Mouse (Mus musculus): ENCODE data around the gene Kdelr1.

Gene Kdelr1

DNA sequence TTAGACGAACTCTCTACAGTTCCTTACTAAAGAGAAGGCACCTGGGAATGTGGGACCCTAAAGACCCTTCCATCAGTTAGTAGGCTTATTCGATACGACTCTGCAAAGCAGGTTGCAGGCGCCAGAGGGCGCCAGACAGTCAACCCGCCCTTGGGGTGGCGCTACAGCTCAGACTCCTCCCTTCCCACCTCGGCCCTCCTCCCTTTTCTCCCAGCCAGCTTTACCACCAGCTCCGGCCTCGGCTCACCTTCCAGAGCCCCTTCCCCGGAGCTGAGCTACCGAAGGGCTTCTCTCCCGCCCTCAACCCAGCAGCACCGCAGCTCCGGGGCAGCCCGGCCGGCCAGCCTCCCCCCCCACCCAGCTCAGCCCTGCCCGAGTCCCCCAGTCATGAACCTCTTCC lies at the start of gene Kdelr1:
Gene Kdelr1 (plus strand): TSS at position 149 of the 400 bp plus-strand sequence.
- peak; percentile 92 to 94 for DNase-seq

DNA sequence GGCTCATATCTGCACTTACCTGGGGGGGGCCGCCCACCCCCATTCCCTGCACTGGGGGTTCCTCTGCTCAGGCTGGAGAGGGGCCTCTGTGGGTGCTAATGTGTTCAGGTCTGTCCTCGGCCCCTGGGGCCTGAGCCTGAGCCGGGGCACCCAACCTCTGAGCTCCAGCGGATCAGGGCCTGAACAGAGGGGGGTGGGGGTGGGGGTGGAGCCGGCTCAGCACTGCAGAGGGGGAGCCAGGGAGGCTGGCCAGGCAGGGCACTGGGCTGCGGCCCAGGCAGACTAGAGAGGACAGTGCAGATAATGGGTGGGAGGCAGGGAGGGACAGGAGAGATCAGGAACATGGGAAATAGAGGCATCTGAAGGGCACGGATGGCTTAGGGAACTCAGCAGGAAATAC lies 48.0 kb upstream of the Kdelr1 start, which contains the start of gene Kcnj14:
Gene Kcnj14 (minus strand): TSS at position 185 of the 400 bp plus-strand sequence.
- DNase-seq: no peak

DNA sequence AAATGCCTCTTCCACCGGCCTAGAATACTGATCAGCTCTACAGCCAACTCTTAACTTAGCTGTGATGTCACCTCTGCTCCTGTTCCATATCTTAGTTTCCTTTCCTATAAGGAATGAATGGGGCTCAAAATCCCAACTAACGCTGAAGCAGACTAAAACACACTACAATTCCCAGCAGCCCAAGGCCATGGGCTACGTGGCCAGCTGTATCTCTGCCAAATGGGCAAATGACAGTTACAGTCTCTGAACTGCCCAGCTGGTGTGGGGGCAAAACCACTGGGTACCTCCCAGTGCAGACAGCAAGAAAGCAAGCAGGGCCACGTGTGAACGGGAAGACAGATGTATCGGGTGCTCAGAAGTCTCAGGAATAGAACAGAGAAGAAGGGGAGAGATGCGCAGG lies 45.9 kb upstream of the Kdelr1 start:
- DNase-seq: no peak

DNA sequence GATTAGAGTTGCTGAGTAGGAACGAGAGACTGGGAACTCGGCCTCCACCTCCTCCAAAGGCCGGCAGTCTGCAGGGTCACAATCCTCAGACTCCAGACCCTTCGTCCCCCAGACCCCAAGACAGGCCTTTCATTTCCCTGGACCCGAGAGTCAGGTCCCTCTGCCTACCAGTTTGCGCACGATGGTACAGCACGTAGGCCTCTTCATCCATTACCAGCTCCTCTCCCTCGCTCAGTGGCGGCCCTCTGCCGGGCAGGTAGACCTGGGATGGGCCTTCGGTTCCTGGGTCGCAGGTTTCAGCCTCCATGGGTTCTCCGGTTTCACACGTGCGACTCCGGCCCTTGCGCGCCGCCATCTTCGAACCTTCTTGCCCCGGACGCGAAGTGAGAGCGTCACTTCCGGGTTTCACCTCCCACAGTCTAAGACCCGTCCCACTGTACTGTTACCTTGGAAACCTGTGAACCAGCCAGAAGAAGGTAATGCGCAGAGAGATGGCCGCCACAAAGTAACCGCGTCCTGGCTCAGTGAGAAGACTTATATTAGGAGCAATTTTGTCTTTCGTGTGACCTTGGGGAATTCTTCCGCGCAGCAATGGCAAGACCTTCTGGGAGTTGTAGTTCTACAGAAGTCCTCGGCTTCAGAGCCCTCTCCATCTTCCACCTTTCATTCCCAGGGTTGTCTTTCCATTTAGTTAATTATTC lies 42.0 kb upstream of the Kdelr1 start, which contains the start of gene Grwd1:
Gene Grwd1 (minus strand): TSS at position 518 of the 701 bp plus-strand sequence.
- DNase-seq: peak; percentile 84 to 88

DNA sequence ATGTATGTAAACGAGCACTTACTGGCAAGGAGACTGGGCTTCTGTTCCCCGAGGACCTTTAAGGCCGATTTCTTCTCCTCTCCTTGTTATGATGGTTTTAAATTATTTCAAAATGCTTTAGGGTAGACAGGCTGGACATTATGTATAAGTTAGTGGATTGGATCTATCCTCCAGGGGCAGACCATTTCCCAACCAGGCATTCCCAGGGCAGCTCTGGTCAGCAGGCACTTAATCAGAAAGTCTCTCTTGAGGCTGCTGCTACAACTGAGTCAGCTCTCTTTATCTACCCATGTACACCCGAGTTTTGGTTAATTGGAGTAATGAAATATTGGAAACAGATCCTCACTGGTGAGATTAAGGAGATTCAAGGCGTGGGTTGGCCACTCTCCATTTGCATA lies 41.4 kb upstream of the Kdelr1 start:
- DNase-seq: no peak

DNA sequence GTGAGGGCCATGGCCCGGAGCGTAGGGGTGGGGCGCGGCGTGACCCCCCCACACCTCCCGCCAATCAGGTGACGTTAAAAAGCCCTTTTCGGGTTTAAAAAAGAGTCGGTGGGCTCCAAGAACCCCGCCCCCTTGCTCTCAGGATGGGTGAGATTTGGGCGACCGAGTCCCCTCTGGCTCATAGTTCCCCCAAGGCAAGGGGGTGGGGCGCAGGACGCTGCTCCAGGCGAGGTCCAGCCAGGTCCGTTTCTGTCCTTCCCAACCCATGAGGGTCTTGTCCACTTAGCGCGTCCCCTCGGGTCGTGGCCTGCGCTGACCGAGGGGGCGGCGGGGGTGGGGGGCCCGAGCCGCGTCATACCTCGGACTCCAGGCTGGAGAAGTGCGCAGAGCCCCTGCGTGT lies 40.1 kb upstream of the Kdelr1 start:
- peak in 1 of 2 experiments; percentile 20 for DNase-seq

DNA sequence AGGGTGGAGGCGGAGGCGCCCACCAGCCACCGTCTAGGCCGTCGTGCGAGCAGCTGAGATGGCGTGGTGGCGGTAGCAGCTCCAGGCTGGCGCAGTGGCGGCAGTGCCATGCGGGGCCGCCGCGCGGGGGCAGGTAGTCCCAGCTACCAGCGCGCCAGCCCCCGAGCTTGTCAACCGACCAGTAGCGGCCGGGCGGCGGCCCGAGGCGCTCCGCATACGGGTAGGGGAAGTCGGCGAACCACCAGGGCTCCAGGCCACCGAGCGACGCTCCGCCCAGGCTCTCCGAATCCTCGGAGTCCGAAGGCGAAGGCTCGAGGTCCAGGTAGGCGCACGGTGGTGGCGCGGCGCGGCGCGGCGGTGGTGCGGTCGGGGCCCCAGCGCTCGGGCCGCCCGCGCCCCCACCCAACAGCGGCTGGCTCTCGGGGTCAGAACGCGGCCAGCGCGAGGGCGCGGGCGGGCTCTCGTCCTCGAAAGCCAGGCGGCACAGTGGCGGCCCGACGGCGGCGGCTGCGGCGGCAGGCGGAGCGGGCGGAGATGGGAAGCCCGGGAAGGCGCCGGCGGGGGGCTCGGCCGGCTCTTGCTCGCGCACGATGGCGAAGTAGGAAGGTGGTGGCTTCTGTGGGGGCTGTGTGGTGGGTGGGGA lies 39.3 kb upstream of the Kdelr1 start:
- DNase-seq: no peak

DNA sequence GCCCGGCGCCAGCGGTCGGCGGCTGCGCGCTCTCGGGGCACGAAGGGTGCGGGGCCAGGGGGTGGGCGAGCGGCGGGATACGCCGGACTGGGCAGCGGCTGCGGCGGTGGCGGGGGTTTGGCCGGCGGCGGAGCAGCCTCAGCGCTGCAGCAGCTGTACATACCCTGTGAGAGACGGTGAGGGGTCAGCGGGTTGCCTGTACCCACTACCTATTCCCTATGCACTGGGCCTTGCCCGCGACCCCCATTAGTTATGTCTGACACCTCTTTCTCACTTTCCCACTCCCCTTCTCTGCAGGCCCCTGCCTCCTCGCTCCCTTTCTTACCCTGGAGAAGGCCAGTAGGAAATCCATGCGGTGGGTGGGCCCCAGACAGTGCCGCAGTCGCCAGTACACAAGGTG lies 38.6 kb upstream of the Kdelr1 start:
- DNase-seq: no peak

DNA sequence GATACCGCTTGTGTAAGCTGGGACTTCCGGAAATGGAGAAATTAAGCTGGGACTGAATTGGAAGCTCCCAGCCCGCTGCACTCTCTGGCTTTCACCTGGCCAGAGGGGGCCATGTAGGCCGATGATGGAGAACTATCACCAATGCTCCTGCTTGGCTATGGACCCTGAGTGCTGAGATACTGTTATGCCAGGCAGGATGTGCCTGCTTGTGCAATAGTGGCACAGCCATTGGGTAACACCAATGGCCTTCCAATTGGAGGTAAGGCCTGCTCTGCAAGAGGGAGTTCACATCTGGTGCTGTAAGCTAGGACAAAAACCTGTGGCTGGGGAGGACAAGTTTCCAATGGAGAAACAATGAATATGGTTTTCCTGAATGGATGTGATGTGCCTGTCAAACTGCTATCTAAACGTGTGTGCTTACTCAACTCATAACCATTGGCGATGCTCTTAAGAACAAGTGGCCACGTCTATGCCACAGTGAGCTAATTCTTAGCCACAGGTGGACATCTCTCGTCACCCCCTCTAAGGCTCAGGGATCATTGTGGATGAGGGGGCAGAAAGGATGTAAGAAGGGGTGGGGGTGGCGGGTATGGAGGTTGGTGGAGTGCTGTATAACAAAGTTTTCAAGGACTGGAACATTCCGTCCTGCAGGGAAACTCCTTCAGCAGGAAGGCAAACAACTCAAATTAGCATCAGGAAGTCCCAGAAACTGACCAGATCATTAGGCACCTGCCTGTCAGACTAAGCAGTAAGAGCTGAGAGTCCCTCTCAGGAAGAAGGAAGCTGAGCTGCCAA lies 29.4 kb upstream of the Kdelr1 start:
- DNase-seq: no peak

DNA sequence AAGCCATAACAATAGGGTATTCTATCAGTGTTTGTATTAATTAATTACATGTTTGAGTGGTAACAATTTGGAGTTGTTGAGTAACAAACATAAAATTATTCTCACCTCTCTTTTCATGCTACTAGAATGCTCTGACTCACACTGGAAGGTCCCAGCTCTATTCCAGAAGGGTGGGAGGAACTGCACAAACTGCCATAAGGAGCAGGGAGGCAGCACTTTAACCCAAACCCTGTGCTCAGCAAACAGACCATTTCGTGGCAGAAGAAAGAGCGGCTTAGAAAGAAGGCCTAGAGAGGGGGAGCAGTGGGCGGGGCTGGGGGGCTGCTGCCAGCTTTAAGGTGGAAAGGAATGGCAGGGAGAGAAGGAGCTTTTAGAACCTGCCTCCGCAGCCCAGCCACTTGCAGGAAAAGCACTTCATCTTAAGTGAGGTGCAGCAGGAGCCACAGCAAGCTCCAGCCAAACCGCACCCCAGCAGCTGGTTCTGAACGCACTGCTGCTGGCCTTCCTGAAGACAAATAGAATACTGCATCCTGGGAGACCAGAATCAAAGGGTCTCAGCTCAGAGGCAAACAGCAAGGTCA lies 24.0 kb upstream of the Kdelr1 start:
- no peak for DNase-seq

DNA sequence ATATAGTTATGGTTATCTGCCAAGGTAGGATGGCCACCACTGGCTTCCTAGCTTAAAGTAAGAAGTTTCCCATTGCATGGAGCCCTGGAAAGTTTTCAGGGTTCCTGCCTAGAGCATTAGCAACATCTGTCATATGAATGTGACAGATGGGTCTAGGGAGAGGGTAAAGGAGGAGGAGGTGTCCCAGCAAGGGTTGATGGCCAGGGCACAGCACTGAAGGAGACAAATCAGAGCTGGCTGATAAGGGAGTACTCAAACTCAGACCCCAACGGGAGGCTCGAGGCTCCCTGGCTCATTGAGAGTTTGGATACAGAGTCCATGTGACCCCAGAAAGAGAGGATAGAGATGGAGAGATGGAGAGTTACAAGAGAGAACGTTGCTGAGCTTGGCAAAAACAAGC lies 21.9 kb upstream of the Kdelr1 start:
- DNase-seq: no peak

DNA sequence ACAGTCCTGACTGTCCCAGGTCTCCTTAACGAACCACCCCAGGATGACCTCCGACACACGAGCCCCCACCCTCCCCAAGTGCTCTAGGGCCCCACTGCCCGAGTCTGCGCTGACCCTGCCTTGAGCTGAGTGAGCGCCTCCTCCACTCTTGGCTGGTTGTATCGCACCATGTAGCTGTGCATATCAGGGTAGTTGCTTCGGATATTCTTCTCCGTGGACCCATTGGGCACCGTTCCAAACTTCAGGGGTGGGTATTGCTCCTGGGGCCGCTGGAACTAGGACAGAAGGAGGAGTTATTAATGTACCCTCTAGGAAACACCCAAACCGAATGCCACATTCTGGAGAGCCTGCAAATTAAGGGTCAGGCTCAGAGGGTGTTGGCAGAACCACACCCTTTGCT lies 19.5 kb upstream of the Kdelr1 start:
- DNase-seq: no peak

DNA sequence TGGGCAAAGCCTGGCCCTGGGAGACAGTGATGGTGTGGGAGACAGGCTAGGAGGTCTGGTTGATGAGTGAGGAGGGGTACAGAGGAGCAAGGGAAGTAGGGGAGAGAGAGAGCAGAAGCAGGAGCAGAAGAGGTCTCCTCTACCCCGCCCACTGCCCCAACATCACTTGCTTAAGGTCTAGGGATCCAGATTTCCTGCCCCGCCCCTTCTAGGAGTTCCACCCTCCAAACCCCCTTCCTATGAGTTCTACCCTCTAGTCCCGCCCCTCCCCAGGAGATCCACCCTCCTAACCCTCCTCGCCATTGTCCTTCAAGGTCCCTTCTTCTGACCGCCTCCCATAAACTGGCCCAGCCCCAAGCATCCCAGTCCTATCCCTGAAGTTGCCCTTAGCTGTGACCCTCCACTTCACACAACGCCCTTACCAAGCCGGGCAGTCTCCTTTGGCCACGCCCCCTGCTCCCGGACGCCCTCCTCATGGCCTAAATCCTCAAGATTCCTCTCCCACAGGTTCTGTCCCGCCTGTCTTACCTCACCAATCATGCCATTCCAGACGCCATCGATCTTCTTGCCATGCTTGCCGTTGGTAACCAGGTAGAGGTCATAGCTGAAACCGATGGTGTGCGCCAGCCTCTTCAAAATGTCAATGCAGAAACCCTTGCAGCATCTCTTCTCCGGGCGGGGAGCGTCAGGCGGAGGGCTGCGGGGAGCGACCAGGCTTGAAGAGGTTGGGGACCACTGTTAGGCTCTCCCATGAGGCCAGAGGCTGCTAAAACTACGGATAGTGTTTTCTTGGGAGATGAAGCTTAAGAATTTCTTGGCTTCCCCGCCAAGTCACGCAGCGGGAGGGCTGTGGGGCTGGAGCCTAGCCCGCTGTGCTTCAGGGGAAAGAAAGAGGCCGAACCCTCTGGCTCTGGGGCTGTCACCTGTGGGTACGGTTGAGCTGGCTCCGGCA lies 15.3 kb upstream of the Kdelr1 start:
- DNase-seq: peak; percentile 69 to 72

DNA sequence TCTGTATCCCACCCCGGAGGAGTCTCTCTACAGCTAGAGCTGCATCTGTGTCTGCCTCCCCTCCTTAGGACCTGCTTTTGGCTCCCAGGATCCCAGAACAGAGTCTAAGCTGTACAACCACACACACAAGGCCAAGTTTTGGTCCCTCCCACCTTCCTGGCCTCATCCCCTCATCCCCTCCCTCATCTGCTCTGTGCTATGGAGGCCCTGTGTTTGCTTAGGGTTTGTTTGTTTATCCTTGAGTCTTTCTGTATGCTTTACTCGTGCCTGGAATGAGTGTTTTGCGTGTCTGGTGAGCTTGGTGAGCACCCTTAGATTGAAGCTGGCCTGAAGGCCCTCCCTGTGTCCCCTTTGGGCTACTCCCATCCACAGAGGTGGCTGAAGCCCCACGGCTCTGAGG lies 13.6 kb upstream of the Kdelr1 start:
- DNase-seq: no peak

DNA sequence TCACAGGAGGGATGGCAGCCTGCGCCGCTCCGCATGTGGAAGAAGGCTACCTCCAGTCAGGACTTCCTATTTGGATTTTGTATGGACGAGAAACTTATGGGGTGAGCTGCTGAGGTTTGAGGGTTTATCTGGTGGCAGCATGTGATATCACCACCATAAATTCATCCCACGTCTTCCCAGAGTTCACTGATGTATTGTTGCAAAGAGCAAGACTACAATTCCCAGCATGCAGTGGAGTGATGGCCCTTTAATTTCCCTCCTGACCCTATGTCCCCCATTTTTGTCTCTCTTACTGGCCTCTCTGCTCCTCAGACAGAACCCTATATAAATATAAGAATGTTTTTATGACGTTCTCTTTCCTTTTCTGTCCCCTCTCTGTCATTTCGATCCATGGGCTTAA lies 9.8 kb upstream of the Kdelr1 start:
- DNase-seq: no peak

DNA sequence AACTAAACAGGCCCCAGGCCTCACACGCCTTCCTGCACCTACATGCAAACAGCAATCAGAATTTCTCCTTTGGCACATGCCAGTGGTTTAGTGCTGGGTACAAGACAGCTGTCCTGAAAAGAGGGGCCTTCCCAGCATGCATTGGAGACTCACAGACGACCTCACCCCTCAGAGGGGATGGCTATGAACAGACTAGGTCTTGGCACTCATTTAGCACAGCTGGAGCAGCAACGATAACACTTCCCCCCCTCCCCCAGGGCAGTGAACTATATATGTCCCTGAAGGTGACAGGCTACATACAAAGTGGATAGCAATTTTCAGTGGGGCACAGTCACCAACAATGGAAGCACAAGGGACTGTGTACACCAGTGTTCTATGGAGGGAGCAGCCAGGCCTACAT lies 8.1 kb upstream of the Kdelr1 start:
- DNase-seq: no peak

DNA sequence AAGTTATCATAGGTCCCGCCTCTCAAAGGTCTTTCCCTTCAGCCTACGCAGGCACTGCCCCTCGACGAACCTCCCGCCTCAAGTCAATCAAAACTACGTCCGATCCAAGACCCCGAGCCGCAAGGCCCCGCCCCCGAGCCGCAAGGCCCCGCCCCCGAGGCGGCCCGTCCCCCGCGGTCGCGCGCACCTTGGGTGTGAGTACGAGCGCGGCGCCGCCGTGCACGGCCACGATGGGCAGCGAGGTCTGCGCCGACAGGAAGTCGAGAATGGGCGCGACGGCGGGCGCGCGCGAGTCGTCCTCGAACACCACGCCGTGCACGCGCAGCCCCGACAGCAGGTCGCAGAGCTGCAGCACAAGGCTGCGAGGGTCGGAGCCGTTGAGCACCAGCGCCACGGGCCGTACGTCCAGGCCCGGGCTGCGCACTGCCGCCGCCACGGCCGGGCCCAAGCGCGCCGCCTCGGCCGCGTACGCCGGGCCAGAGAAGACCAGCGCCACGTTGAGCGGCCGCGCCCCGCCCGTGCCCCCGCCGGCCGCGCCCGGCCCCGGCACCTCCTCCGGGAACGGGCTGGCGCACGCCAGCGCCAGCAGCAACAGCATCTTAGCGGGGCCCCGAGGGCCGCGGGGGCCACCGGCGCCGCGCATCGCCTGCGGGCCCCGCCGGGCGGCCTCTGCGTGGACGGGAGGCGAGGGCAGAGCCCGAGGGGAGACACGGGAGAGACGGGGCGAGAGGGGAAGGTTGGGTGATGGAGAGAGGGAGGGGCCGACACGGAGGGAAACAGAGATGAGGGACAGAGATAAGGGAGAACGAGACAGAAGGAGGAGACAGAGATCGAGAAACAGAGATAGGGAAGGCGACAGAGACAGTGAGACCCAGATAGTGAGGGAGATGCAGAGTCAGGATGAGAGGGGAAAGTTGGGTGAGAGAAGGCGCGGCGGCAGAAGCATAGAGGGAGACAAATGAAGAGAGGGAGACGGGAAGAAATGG lies 6.4 kb upstream of the Kdelr1 start:
- peak; percentile 68 to 77 for DNase-seq

DNA sequence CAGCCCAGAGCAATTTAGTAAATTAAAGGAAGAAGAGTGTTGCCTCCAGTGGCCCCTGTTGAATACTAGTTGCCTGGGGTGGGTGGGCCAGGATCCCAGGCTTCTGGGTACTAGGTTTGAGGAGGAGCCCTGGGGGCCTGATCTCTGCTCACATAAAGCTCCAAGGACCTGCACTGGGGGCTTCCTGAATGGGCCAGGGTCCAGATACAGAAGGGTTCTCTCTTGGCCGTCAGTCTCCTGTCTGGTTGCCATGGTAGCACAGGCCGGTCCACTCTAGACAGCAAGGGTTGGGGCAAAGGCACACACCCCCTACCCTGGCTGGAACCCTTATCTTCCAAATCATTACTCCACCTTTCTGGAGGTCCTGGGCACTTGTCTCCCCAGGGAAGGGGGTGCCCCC lies 4.7 kb upstream of the Kdelr1 start:
- no peak for DNase-seq

DNA sequence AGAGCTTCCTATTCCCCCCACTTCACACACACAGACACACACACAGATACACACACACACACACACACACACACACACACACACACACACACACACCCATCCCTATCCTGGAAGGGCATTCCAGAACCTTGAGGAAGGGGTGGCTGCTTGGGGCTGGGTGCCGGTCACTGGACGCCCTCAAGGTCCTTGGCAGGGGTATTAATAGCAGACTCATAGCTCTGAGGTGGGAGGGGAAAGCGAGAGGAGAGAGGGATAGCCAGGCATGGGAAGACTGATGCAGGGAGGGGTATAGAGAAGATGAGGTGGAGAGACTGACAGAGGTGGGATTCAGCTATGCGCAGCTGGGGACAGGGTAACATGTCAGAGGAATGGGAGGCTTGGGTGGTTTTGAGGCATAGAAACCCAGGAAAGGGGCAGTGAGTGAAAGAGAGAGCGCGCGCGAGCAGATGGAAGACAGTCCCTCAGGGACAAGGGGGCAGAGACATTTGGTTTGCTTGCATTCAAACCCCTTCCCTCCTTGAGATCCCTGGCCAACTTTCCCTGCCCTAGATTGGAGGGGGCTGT lies 3.4 kb upstream of the Kdelr1 start:
- no peak for DNase-seq

DNA sequence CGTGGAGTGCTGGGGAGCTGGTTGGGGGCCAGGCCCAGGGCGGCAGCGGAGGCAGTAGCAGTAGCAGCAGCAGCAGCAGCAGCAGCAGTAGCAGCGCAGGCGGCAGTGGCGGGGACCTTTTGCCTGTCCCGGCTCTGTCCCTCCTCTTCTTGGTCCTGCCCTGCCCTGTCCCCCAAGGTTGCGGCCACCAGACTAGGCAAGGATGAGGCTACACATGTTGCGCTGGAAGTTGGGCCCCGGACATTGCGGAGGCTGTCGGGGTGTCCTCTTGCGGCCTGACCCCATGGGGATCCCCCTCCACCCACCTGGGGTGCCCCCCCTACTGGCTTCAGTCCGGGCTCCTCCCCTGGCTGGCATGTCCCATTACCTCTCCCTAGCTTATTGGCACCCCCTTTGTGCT lies 2.8 kb upstream of the Kdelr1 start:
- no peak for DNase-seq

Measured in cerebellum, adult 18-20 months (tissue).